Mouse (Mus musculus) retina, postnatal 7 days (tissue): ENCODE measurements around the gene Srpk2.
A peak's percentile ranks its signal among the peaks of the same experiment; 100 is the strongest.
"Not testable (repeated sequence)": the region's sequence is repeated elsewhere in the genome, so short reads cannot be mapped to it uniquely, and the experiment has no call there.

Experiments
- DNase-seq: peaks from one replicate; pipeline ENCODE4 v3.0.0-alpha.2; 2012; ENCODE audit warnings: low read depth, low spot score

Srpk2 gene

DNA sequence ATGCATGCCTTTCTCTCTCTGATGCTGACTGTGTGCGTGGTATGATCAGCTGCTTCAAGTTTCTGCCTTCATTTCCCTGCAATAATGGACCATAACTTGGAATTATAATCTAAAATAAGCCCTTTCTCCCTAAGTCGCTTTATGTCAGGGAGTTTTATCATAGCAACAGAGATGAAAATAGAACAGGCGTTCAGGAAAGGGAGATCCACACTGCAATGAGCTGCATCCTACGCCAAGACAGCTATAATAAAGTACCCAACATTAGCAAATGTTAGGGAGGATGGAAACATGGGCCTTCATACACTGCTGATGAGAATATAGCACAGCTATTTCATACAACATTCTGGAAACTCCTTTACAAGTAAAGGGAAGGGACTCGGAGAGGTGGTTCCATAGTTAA is 116.2 kb downstream of the Srpk2 start:
- no peak for DNase-seq

DNA sequence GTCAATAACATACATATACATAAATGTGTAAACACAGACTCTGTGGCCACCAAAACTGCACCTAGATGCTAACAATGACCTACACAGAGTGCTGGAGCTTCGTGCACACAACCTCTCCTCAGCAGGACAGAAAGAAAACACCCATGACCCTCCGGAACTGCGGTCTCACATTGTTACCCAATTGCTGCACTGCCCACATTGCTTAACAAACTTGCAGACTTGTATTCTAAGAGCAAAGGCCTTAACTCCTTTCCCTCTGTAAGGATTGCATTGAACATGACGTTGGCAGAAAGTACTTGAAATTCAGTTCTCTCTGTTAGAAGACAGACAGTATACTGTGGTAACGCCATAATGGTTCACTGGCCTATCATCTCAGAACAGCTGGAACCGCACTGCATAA is 118.0 kb downstream of the Srpk2 start:
- no peak for DNase-seq

GRCm38 (mm10) chr5:23562278-23563060 is 121.9 kb downstream of the Srpk2 start:
- no peak for DNase-seq

- DNase-seq, result no peak
Observed at GRCm38 (mm10) chr5:23561227-23561626, 123.2 kb downstream of the Srpk2 start.

DNA sequence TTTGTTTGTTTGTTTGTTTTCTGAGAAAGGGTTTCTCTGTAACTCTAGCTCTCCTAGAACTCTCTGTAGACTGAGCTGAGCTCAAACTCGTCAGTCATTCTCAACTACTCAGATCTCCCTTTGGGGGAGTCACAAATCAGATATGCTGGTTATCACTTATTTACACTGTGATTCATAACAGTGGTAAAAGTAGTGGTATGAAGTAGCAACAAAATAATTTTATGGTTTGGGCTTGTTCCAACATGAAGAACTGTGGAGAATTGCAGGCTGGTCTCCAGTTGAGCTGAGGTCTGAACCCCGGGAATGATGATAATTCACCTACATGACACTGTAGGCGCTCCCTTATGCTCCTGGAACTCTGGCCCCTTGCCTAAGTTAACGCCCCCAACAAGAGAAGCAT is 124.2 kb downstream of the Srpk2 start:
- DNase-seq, result no peak

DNA sequence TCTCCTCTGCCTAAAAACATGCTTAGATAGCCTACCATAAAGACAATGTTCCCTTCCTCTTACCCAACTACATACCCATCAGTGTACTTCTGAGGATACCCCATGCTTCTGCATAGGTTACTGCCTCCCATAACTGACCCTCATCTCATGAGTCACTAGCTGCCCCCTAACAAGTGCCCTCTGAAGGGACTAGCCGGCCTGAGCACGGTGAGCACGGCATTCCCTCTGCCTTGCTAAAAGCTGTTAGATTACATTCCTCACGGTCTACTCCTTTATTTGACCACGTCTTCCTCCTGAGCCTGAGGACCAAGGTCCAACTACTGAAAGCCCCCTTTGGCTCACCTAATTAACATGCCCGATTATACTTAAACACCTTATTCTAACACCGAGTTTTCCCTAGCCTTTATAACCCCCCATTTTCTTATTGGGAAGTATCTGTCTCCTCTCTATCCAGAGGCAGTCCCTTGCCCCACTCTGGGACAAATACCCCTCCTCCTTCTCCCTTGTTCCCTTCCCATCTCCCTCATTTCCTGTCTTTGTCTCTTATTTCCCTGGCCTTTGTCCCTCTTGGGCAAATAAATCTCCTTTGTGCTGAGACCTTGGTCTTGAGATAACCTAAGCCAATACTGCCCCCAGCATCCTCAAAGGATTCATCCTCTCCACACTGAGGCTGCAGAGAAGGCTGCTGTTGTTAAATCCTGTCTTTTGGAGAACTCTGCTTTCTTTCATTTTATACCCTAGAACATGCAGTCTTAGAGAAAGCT is 128.2 kb downstream of the Srpk2 start:
- no peak for DNase-seq

GRCm38 (mm10) chr5:23553338-23553737 is 131.1 kb downstream of the Srpk2 start:
- not testable (repeated sequence) for DNase-seq

DNA sequence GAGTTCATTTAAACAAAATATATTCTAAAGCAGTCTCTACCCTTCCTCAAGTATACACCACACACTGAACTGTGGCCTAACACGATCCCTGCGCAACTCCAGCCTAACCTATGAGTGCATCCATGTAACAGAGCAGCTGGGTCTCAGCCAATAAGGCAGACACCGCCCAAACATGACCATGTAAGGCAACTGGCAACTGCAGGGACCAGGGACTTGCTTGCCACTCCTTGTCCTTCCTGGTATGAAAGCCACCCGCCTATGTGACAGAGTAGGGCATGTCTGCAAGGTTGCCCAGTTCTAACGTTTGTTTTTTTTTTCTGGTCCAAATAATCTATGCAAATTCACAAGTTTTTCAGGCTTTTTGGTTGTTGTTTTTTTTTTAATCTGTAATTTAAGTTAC is 132.7 kb downstream of the Srpk2 start:
- DNase-seq, result no peak

- DNase-seq, result no peak
Observed at GRCm38 (mm10) chr5:23535692-23536091, 148.7 kb downstream of the Srpk2 start.

GRCm38 (mm10) chr5:23531541-23532096 is 152.8 kb downstream of the Srpk2 start:
- no peak for DNase-seq

- DNase-seq, result no peak
Observed at GRCm38 (mm10) chr5:23531100-23531499, 153.3 kb downstream of the Srpk2 start.

DNA sequence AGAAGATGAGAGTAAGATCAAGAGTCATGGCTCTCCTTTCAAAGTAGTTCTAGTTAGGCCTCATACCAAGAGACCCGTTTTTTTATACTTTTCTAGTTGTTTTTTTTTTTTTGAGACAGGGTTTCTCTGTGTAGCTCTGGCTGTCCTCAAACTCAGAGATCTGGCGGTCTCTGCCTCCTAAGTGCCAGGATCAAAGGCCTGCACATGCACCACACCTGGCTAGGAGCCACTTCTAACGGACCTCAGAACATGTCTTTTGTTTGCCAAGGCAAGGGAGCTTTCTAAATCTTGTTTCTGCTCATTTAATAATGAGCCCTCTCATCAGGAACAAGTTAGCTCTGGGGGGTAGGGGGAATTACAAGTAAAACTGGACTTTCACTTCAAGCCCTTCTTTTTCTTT is 159.8 kb downstream of the Srpk2 start:
- no peak for DNase-seq

- no peak for DNase-seq
Observed at GRCm38 (mm10) chr5:23523936-23524335, 160.5 kb downstream of the Srpk2 start.

GRCm38 (mm10) chr5:23521645-23522044 is 162.8 kb downstream of the Srpk2 start:
- no peak for DNase-seq

DNA sequence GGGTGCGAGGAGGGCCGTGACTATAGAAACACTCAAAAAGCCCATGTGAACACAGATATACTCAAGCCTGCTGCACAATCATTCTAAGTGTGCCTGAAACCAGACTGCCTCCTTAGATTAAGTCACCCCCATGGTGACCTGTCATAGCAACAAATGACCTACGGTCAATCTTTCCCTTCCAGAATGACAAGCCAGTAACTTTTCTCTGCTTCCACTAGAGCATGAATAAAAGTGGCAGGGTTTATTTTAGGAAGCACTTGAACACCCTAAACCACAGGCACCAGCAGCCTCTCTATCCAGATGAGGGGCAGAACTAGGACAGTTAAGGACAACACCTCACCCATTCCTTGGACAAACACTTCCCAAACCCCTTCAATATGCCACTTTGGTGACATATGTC is 164.7 kb downstream of the Srpk2 start:
- no peak for DNase-seq

DNA sequence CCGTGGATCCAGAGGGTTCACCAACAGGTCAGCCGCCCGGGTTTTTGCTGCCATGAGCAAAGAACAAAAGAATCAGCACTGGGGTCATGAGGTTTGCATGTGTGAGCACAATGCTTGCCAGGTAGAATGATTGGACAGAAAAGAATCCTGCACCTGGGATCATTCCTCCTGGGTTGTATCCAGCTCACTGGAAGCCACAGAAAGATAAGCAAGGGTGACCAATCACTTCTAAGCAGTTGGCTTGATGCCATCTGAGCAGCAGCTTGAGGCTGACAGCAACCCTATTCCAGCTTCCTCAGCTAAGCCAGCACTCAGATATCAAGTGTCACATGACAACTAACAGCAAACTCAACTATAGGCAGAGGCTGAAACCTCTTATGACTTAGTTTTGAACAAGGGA is 165.7 kb downstream of the Srpk2 start:
- peak; percentile 19 for DNase-seq

- no peak for DNase-seq
Observed at GRCm38 (mm10) chr5:23517839-23518238, 166.6 kb downstream of the Srpk2 start.

- no peak for DNase-seq
Observed at GRCm38 (mm10) chr5:23516962-23517361, 167.5 kb downstream of the Srpk2 start.

GRCm38 (mm10) chr5:23515038-23515437 is 169.4 kb downstream of the Srpk2 start:
- DNase-seq, result no peak

DNA sequence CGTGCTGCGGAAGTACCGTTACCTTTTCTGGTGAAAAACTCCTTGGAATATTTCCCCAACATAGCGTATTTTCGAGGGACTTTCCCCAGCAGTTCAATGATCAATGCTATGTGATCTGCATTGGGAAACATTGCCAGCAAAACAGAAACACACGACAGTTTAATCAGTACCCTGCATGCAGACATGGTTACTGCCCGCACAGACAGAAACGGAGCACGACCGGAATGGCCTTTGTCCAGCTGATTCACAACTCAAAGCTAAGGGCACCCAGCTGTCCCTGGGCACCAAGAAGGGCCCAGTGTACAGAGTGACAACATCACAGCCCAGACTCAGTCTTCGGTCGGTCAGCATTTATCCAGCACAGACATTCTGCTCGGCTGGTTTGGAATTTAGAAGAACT is 170.9 kb downstream of the Srpk2 start:
- no peak for DNase-seq

DNA sequence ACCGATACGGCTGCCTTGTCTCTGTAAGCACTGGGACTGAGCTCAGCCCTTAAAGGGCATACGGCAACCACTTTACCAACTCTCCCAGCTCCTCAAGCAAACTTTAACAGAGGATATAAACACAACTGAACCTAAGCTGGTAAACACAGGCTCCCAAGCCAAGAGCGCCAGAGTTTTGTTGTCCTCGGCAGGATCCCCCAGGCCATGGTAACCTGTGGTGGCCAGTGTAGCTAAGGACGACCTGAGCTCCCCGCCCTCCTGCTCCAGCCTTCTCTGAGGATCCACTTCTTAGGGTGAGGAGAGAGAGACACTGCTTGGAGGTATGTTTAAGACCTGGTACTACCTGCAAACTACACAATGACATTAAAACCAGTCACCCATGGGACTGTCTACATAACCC is 171.9 kb downstream of the Srpk2 start:
- no peak for DNase-seq

GRCm38 (mm10) chr5:23511456-23511855 is 173.0 kb downstream of the Srpk2 start:
- DNase-seq, result no peak

- no peak for DNase-seq
Observed at GRCm38 (mm10) chr5:23508630-23509029, 175.8 kb downstream of the Srpk2 start.
